Mouse (Mus musculus): ENCODE data around the gene Ear14.
A peak's percentile ranks its signal among the peaks of the same experiment; 100 is the strongest.
"Not testable (repeated sequence)": the region's sequence is repeated elsewhere in the genome, so short reads cannot be mapped to it uniquely, and the experiment has no call there.

The Ear14 gene

DNA sequence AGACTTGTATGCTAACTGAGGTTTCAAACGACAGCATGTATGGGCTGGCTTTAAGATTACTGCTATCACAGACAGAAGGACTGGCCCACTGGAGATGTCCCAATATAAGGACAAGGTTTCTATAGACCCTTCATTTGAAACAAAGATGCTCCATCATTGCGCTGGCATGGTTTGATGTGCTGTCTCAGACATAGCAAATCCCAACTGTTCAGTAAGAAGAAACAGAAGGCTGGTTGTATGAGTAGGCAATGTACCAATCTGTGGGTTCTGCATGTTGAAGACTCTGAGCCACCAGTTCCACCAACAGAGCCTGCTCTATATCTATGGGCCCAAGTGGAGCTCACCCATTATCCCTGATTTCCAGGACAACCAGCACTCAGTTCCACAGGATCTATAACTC is at the start of gene Ear14:
Gene Ear14, plus strand, starts transcription at position 277 of the 400 bp plus-strand sequence.
- DNase-seq (ENCODE audit: extremely low read depth, insufficient read length, low spot score), result no peak

- no peak for DNase-seq (ENCODE audit: extremely low read depth, insufficient read length, low spot score)
These were observed 47.0 kb upstream of the Ear14 start for GRCm38 (mm10) chr14:51156056-51156735.

DNA sequence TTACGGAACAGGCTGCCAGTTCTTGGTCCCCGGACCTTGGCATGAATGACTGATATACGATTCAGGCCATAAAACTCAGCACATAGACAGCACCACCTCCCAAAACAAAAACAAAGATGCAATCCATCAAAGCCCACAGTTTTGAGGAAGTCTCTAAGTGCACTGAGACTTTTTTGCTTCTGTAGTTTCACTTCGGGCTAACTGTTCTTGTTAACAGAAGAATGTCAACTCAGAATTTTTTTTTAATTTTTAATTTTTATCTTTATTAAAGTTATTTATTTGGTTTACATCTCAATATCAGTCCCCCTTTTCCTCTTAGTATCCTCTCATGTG is 46.5 kb upstream of the Ear14 start:
- DNase-seq (ENCODE audit: extremely low read depth, insufficient read length, low spot score), result no peak

- DNase-seq (ENCODE audit: extremely low read depth, insufficient read length, low spot score), result no peak
These were observed 46.1 kb upstream of the Ear14 start for GRCm38 (mm10) chr14:51157072-51157471.

GRCm38 (mm10) chr14:51161976-51162375 is 41.2 kb upstream of the Ear14 start, which contains the start of gene Rnase2b:
TSS of gene Rnase2b (plus strand) at chr14:51162260.
- not testable (repeated sequence) for DNase-seq (ENCODE audit: extremely low read depth, insufficient read length, low spot score)

DNA sequence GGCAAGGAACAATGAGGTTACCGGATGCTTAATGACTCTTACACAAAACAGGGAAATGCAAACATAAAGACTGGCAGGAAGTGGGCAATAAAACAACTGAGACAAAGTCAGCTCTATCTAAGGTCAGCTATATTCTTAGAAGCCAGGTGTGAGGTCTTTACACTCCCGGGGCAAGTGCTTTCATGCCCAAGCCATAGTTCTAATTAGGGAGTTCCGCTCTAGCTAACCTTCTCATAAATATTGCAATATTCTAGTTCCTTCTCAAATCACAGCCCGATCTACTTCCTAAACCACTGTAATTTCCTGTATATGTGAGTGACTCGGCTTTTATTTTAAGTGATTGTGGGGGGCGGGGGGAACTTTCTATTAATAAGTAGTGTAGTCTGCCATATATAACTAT is 39.9 kb upstream of the Ear14 start:
- DNase-seq (ENCODE audit: extremely low read depth, insufficient read length, low spot score), result not testable (repeated sequence)

DNA sequence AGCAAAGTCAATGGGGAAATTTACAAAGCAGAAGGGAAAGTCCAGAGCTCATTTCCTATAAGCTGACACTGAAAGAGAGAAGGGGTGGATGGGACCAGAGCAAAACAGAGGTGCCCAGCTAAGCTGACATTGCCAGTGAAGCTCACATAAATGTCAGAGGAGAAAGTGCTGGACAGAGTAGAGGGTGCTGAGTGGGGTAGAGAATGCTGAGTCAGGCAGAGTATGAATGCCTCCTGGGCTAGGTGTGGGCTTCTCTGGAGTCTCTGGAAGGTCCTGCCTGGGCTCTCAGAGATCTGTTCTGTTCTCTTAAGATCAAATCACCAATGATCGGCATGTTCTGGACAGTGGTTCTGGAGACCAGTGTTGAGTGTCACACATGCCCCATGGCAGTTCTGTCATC is 37.8 kb upstream of the Ear14 start:
- no peak for DNase-seq (ENCODE audit: extremely low read depth, insufficient read length, low spot score)

GRCm38 (mm10) chr14:51166068-51166467 is 37.1 kb upstream of the Ear14 start:
- DNase-seq (ENCODE audit: extremely low read depth, insufficient read length, low spot score), result no peak

GRCm38 (mm10) chr14:51172095-51172865 is 30.9 kb upstream of the Ear14 start:
- DNase-seq (ENCODE audit: extremely low read depth, insufficient read length, low spot score), result not testable (repeated sequence)

DNA sequence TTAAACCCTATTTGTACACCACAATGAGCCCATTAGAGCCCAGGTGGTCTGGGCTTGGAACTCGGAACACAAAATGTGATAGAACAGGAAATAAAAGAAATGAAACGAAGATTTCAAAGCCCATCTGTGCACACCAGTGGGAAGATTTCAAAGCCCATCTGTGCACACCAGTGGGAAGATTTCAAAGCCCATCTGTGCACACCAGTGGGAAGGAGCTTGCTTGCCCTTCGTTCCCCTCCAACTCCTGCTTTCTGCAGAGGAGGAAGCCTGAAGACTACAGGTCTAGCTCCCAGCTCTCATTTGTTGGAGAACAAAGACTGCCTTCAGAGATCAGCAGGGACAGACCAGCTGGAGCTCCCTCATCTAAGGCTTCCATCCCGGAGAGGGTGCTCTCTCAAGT is 30.2 kb upstream of the Ear14 start:
- not testable (repeated sequence) for DNase-seq (ENCODE audit: extremely low read depth, insufficient read length, low spot score)

GRCm38 (mm10) chr14:51173843-51174242 is 29.3 kb upstream of the Ear14 start:
- DNase-seq (ENCODE audit: extremely low read depth, insufficient read length, low spot score), result no peak

DNA sequence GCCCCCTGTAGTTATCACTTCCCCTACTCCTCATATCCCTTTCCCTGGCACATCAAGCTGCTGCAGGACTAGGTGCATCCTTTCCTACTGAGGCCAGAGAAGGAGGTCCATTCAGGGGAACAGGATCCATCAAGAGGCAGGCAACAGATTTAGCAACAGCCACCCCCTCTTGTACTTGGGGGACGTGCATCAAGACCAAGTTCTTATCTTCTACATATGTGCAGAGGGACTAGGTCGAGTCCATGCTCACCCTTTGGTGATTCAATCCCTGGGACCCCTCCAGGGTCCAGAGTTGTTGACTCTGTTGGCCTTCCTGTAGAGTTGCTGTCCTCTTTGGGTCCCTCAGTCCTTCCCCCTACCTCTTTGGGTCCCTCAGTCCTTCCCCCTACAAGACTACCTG is 22.1 kb upstream of the Ear14 start:
- DNase-seq (ENCODE audit: extremely low read depth, insufficient read length, low spot score), result not testable (repeated sequence)

GRCm38 (mm10) chr14:51195681-51196080 is 7.5 kb upstream of the Ear14 start:
- DNase-seq (ENCODE audit: extremely low read depth, insufficient read length, low spot score), result no peak

- DNase-seq (ENCODE audit: extremely low read depth, insufficient read length, low spot score), result peak; percentile 65
These were observed 3.8 kb upstream of the Ear14 start, which contains the start of gene Ang2 for GRCm38 (mm10) chr14:51199098-51200023. TSS of gene Ang2 (minus strand) at chr14:51199148.

DNA sequence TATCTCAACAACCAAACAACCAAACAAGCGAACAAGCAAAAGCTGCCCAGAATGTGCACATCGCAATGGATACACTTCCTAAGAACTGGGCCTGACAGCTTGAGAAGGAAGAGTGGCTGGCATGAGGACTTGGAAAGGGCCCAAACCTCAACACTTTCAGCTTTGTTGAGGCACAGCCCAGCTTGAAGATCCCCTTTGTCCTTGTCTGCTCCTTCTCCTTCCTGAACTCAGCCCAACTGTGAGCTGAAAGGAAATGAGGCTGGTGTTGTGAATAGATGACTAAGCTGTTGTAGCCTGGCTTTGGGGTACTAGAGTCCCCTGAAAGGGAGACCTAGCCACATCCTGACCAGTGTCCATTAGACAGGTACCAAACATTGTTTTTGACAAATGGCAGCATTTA is 3.1 kb upstream of the Ear14 start:
- DNase-seq (ENCODE audit: extremely low read depth, insufficient read length, low spot score), result peak; percentile 69

- peak; percentile 64 for DNase-seq (ENCODE audit: extremely low read depth, insufficient read length, low spot score)
These were observed 2.7 kb upstream of the Ear14 start for GRCm38 (mm10) chr14:51200466-51200865.

- not testable (repeated sequence) for DNase-seq (ENCODE audit: extremely low read depth, insufficient read length, low spot score)
These were observed 16.9 kb downstream of the Ear14 start for GRCm38 (mm10) chr14:51220075-51220474.

GRCm38 (mm10) chr14:51229657-51230056 is 26.5 kb downstream of the Ear14 start:
- not testable (repeated sequence) for DNase-seq (ENCODE audit: extremely low read depth, insufficient read length, low spot score)

- not testable (repeated sequence) for DNase-seq (ENCODE audit: extremely low read depth, insufficient read length, low spot score)
These were observed 34.3 kb downstream of the Ear14 start for GRCm38 (mm10) chr14:51237488-51237887.

- peak; percentile 20 for DNase-seq (ENCODE audit: extremely low read depth, insufficient read length, low spot score)
These were observed 37.7 kb downstream of the Ear14 start for GRCm38 (mm10) chr14:51240899-51241298.

DNA sequence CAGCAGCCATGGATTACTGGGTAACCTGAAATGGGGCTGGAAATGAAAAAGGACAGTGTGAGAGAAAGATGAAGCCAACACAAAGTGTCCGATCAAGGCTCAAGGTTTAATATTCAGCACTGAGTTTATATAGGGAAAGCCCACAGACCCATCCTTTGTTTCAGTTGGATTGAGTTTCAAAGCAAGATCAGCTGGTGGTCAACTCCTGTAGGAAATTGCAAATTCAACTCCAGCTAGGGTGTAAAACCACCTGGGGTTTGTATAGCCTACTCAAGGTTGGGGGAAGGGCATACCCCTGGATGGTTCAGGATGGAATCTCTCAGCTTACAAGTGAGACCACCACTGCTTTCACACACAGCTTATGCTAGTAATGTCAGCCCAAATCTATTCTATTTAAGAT is 44.5 kb downstream of the Ear14 start:
- DNase-seq (ENCODE audit: extremely low read depth, insufficient read length, low spot score), result no peak

Data from 3134 (cell line).